Mouse (Mus musculus): ENCODE data around the gene Adarb2.
"Not testable (repeated sequence)": the region's sequence is repeated elsewhere in the genome, so short reads cannot be mapped to it uniquely, and the experiment has no call there.

The Adarb2 gene

DNA sequence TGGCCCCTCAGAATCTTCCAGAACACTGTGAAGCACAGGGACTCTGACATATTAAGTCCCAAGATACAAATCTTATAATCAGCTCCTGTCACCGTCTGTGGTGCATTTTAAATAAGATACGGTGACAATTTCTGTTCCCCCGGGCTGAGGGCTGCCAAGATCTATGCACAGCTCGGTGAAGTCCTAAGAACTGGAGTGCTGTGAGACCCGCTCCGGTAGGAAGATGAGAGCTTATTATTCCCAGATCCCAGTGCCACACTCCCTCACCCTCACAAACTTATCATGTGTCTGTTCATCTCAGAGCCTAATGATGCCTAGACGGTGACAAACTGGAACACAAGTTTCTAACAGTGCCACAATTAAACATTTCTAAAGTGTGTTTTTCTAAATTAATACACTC, 384.8 kb downstream of the Adarb2 start:
- DNase-seq (ENCODE audit: low spot score), result no peak

DNA sequence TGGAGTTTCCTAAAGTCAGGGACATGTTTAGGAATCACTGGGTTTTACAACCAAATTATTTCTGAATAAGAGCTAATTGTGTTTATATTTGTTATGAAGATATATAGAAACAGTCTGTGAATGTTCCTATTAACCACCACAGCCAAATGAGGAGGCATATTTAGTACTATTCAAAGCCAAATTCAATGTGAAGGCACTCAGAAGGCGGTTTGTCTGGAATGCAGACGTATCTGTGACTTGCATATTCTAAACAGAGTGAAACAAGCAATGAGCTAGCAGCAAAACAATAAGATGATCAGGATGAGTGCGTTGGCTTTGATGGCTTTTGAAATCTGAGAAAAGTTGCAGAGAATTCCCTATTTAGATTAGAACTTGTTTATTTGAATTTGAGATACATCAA, 387.8 kb downstream of the Adarb2 start:
- DNase-seq (ENCODE audit: low spot score), result no peak

DNA sequence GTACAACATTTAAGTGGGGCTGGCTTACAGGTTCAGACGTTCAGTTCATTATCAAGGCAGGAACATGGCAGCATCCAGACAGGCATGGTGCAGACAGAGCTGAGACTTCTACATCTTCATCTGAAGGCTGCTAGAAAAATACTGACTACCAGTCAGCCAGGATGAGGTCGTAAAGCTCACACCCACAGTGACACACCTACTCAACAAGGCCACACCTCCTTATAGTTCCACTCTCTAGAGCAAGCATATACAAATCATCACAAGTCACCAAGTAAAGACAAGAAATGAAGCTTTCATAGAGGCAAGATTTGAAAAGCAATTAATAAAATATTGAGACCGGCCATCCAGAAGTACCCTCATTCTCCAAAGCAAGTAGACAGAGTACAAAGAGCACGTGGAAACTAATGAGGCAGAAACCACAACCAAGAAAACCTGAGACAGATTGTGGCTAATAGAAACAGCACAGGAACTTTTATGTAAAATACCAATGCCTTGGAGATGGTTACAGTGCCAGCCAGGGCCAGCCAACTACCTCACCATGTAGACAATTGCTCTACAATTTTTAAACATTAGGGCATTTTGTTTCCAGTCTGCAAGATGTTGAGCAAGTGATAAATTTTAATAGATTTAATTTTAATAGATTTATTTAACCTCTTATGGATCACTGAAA, 394.4 kb downstream of the Adarb2 start:
- DNase-seq (ENCODE audit: low spot score), result no peak

DNA sequence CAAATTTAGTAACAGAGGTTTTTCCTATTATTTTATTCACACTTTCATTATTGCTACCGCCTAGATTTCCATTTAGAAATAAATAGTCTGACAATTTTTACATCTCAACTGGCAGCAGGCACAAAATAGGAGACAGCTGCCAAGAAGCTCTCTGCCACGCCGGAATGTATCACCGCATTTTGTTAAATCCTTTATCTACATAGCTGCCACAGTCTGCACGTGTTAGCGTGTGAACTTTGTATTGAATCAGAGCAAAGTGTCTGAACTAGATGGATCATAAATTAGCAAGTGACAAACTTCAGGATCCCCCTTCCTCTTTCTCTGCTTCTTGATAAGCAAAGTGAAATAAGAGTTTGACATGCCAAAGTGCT, 395.0 kb downstream of the Adarb2 start:
- no peak for DNase-seq (ENCODE audit: low spot score)

DNA sequence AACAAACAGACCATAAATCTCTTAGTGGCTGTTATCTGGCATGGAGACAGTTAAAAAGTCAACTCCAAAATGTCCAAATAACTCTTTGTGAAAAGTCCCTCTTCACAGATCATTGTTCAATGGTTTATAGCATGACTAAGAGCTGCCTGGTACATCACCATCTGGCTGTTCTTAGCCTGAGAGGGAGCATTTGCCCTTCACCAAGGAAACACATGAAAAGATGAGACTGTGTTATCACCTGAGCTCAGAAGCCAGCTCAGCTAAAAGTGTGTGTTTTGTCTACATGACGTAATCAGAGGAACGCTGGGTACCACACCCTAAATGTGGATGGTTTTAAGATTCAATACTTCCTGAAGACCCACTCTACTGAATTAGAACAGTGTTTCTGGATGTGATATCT, 403.0 kb downstream of the Adarb2 start:
- DNase-seq (ENCODE audit: low spot score), result no peak

DNA sequence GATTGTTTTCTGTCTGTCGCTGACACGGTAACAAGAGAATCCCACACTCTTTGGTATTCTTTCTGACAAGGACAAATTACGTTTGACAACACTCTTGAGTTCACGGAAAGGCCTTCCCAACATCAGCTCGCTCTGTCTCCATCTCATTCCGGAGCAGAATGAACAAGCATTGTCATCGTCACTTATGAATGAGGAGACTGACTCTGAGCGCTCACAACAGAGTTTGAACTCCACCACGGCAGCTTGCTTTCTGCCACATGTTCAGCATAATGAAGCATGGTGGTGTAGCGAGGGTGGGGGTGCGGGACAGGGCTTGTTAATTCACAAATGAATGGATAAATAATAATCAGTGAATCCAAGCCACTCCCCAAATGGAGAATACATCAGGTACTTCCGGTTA, 405.4 kb downstream of the Adarb2 start:
- no peak for DNase-seq (ENCODE audit: low spot score)

DNA sequence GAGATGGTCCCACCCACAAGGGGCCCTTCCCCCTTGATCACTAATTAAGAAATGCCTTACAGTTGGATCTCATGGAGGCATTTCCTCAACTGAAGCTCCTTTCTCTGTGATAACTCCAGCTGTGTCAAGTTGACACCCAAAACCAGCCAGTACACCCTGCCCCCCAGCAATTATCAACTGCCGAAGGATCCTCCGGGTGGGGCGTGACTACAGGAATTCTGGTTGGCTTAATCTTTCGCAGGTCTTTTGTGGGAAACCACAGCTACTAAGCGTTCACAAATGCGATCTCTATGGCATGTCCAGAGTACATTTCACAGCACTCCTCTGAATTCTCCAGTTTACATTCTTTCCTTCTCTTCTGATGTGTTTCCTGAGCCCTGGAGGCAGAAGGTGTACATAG, 406.3 kb downstream of the Adarb2 start:
- DNase-seq (ENCODE audit: low spot score), result not testable (repeated sequence)

DNA sequence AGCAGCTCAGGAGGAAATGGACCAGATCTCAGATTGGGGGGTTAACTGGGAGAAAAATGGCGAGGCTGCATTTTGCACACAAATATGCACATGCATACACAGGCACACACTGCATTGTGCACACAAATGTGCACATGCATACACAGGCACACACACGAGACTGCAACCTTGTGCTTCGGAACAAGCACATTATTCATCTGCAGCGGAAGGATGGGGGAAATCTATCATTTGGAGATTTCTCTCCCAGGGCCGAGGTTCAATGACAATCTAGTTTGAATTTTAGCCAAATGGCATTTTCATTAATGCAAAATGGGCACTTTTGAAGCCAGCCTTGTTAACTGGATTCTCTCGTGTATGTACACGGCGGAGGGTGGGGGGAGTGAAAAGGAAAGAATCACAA, 408.3 kb downstream of the Adarb2 start:
- DNase-seq (ENCODE audit: low spot score), result no peak

DNA sequence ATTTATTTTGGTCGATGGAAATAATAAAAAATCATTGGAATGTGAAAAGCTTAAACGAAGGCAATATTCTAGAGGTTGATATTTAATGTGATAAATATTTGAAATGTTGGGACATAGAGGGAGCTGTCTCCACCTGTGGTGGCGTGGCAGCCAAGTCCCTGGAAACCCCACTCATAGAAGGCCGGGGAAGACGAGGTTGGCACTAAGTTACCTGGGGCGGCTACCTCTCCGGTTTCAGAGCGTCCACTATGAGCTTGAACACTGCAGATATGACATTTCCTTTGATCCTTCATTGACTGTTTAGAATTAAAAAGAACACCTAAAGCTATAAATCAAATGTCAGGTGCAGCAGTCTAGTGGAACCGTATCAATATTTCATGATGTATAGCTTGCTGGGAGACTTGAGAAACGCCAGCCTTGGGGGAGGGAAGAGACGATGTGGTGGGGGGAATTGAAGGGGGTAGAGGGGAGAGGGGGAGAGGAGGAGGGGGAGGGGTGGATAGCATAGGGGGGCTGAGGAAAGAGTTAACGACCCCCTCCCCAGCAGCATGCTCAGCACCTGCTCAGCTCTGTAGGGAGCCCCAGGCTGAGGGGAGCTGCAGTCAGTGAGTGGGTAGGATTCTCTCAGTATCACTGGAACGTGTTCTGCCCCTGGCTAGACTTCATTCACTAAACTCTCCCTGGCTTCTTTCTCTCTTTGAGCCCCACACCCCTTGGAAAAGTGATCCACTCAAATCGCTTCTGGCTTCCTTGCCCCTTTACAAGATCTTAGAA, 410.1 kb downstream of the Adarb2 start:
- no peak for DNase-seq (ENCODE audit: low spot score)

DNA sequence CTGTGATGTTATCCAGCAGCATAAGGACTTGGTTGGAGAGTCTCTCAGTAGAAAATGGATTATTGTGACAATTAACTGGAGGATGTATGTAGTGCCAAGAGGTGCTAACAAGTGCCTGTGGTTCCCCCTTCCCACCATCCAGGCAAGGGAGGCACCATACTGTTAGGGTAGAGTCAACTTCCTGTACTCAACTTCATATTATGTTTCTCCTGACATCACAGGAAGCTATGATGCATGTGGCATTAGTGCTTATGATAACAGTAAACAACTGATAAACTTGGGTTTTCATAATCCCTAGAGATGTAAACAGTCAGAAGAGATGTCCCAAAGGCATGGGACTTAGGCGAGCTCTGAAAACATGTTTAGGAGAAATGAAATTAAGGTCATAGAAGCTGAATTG, 414.0 kb downstream of the Adarb2 start:
- no peak for DNase-seq (ENCODE audit: low spot score)

DNA sequence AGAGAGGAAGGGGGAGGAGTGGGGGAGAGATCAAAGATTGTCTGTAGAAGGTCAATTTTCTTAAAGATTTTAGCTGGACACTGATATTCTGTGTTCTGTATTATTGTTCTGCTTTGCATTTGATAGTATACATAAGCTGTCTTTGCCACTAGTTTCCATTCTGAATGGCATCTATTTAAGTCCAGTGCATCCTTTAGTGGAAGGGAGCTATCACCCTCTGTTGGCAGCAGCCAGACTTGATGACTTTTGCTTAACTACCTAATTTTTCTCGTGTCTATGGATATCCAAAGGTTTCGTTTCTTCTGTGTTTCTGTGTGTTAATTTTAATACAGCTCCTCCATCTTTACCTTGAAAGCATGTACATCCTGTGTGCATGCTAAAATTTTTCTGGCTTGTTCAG, 419.6 kb downstream of the Adarb2 start:
- DNase-seq (ENCODE audit: low spot score), result no peak

DNA sequence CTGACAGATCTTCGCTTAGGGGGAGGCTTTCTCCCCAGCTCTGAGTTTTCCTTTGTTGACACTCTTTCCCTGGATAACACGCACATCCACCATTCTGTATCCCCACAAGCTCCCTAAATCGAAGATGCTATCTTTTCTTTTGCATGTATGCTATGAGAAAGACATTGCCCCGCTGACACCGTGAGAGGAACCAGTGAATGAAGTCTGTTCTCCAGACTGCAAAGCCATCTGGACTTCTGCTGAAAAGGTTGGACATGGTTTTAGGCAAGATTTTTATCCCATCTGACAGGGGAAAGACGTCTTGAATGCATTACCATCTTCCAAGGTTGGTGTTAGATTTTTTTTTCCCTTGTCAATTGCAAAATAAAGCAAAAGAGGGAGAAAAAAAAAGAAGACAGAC, 426.9 kb downstream of the Adarb2 start:
- DNase-seq (ENCODE audit: low spot score), result no peak

DNA sequence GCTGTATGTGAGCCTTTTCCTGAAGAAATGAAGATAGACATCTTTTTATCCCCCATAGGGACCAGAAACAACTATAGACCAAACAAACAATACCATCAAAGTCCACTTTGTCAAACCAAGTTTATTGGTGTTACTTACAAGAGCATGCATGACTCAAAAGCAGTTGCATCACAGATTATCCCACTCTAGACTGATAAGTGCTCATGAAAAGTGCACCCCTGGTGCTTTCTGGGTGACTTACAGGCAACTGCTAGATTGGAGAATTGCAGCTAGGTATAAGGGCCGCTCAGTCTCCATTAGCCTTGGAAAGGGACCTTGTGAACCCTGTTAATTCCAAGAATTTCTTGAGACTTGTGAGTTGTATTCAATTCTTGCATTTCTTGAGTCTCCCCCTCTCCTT, 429.0 kb downstream of the Adarb2 start:
- no peak for DNase-seq (ENCODE audit: low spot score)

DNA sequence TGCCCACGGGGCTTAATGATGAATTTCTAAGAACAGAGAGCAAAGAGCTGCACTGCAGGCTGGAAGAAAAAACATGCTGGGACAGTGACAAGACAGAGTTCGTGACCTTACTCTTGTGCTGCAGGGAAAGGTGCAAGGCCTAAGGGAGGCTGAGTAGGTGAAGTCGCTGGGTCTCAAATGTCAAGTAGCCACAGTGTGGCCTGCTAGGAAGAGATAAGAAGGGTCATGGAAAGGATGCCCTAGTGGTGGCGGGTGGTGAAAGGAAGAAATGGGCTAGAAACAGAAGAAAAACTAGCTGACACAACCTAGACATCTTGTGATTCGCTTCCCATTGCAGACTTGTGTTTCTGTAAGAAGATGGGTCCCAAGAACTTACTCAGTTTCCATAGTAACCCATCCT, 429.4 kb downstream of the Adarb2 start:
- no peak for DNase-seq (ENCODE audit: low spot score)

DNA sequence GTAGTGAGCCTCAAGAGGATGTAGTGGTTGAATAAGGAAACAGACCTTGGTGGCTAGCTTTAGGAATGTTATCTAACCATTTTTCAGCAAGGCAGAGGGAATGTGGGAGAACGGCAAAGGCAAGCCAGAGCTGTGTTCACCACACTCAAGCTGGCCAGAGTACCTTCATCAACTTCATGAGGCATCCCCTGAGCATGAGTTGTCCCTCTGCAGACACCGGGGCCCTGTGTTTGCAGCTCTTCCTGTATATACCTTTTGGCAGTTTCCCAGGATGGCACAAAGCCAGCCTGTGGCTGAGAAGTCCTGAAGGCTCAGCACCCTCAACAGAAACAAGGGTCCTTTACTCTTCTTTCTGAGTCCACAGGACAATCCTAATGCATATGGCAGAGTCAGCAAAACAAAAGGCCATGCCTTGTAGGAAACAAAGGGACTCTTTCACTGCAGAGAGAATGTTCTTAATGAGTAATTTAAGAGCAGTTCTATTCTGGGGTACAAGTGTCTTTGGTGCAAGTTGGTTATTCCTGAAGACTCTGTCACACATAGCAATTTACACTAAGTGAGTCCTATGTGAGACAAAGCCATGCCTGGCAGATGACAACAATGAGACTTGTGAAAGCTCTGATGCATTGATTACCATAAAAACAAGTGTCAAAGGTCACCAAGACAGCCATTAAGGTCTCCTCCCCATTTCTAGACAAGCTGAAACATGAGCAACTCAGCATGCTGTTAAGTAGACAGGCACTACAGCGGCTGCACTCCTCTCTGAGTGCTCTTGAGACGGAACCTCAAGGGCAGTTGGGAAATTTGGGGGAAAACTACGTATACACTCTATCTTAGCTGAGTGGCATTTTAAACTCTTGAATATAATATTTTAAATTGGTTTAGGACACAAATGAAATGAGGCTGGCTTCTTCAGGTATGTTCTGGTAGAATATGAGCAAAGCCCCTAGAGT, 431.0 kb downstream of the Adarb2 start:
- no peak for DNase-seq (ENCODE audit: low spot score)

DNA sequence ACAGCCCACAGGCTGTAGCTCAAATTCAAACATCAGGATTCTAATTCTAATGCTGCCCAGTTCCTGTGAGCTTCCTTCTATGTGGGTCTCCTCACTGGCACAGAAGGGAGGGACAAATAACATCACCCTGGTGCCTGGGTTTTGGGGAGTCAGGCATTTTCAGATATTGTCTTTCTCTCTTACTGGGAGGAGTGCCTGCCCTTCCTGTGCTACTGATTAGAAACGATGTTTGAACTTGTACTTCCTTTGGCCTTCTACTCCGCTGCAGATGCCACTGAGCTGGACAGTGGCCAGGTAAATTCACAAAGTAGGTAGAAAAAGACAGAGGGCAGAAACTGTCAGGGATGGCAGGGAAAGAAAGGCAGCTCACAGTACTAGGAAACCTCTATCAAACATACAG, 439.4 kb downstream of the Adarb2 start:
- no peak for DNase-seq (ENCODE audit: low spot score)

DNA sequence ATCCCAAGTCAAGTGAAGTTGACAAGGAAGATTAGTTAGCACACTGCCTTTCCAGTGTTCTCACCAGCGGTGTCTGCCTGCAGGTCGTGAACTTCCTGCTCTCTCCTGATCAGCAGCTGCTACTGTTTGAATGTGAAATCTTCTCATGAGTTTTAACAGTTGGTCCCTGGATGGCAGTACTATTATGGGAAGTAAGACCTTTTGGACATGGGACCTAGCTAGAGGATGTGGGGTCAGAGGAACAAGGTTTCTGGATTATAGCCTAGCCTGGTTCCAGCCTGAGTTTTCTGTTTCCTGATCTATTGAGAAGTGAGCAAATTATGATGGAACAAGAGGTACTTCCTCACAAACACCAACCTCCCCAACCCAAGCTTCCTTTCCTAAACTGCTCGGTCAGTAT, 441.3 kb downstream of the Adarb2 start:
- DNase-seq (ENCODE audit: low spot score), result no peak

DNA sequence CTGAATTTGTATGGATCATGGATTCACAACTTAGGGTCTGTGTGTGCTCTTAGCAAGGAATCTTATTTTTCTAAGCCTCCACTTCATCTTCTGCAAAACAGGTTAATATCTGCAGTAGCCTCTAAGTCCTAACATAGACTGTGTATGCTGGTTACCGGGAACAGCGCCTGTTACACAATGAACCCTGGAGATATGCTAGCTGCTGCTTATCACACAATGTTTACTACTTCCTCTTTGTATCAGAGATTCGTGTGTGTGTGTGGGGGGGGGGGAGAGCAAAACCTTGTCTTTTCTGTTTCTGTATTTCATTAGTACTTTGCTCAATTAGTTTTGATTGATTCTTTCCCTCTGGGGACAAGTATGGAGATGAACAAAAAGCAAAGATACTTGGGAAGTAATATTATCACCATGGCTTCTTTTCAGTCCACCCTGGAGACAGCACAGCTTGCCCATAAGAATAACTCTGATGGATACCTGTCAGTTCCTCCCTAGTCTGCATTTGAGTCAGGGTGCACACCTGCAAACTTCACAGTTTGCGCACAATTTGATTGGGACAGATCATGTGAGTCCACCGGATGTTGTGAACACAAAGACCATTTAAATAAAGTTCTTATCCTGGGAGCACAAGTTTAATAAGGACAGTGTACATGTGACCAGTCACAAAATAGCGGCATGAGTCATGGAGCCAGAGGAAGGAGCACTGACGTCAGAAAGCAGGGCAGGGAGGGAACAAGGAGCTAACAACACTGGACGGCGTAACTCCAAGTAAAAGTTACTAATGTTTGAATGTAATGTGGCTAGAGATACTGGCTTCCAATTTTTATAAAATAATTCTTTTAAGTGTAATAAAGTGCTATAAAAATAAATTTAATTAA, 442.4 kb downstream of the Adarb2 start:
- no peak for DNase-seq (ENCODE audit: low spot score)

DNA sequence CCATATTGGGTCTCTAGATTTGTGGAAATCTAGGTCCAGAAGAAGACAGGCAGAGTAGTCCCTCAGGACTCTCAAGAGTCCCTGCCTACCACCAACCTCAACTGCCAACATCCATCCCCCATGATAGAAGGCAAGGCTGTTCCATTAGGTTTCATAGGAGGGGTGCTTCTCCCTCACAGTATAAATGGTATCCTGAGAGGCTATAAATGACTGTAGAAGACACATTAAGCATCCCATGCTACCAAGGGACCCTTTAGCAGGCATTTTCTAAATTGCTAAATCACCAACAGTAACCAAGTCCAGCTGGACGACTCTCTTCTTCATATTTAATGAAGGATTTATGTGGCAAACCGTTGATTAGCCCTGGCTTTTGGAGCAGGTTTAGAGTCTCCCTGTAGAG, 446.6 kb downstream of the Adarb2 start:
- no peak for DNase-seq (ENCODE audit: low spot score)

DNA sequence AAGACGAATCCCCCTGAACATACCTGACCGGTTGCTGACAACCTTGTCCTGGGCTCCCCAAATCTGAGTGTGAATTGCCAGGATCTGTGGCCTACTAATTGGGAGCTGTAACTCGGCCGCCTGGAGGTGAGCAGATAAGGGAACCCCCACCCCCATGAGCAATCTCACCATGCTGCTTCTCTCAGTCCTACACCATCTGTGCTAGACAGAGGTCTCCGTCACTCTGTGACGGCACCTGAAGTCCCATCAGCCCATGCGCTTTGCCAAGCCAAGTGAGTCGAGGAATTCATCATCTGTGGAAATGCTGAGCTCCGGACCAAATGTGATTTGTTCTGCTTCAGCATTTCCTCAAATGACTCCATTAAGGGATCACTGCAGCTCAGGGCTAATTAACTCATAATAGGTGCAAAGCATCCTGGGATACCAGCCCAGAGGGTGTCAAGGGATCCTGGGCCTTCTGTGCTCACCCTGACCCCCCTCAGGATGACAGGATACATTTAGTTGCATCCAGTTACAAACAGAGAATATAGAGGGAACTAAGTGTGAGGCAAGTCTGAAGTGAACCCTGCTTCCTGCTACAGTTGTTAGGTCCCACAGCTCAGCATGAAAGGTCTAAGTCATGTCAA, 462.1 kb downstream of the Adarb2 start:
- DNase-seq (ENCODE audit: low spot score), result no peak

DNA sequence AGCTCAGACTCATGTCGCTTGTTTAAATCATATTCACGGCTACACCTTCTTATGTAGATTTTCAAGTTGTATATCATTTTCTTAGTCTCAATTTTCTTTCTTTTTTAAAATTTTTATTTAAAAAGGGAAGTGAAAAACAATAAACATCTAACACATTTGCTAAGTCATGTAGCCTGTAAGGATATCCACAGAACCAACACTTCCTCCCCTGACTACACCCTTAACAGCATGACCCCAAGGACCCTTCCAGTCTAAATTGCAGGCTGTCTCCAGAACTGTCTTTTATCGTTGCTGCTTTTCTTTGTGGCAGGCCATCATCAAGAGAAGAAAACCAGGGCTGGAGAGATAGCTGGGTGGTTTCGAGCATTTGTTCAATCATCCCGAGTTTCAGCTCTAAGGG, 474.5 kb downstream of the Adarb2 start:
- no peak for DNase-seq (ENCODE audit: low spot score)
